Mouse (Mus musculus) cerebellum, adult 9-10 months (tissue): ENCODE data around the gene Vipr2.

Experiments used
- DNase-seq: peaks from one replicate; pipeline ENCODE4 v3.0.0; 2022

The Vipr2 gene

DNA sequence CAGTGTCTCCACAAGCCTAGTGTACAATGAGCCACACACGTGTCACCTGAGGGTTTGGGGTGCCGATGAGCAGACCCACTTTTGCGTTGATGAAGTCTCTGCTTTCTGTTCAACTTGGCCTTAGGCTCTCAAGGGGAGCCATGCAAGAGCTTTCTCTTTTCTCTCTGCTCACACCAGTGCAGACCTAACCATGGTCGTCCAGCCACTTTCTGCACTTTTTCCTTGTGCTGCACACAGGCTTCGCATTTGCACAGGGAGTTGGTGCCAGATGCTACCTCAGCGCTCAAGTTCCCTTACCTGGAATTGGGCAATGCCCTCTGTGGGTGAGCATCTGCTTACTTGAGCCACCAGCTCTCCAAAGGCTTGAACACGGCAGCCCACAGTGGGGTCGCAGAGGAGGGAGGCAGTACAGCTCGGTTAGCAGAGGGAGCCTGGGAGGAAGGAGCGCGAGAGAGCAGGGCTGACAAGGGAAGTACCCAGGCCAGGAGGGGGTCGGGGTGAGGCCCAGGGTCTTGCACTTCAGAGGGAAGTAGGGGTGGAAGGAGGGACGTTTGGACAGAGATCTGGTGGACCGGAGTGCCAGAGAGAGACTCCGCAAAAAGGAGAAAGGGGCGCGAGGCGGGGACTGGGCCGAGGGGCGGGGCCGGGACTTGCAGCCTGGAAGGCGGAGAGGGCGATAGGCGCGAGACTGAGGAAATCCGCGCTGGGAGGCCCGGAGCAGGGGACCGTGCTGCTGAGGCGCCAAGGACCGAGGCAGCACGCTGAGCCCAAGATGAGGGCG, at the start of gene Vipr2:
Gene Vipr2, plus strand, starts transcription at position 653 of the 781 bp plus-strand sequence.
- DNase-seq, result peak; percentile 64

DNA sequence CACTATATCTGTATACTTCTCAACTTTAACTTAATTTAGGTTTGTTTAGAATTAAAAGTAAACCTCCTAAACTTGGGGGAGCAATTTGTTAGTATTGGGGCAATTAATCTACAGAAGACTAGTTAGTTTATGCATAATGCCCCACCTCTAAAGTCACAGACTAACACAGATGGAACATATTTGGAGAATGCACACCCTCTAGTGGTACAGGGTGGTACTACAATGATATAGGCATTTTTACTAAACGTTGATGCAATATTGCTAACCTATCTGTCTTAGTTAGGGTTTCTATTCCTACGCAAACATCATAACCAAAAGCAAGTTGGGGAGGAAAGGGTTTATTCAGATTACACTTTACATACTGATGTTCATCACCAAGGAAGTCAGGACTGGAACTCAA, 49.4 kb upstream of the Vipr2 start:
- DNase-seq, result no peak

GRCm38 (mm10) chr12:116035346-116035745, 42.2 kb upstream of the Vipr2 start:
- no peak for DNase-seq

- DNase-seq, result no peak
Observed at GRCm38 (mm10) chr12:116044785-116045184, 32.7 kb upstream of the Vipr2 start.

DNA sequence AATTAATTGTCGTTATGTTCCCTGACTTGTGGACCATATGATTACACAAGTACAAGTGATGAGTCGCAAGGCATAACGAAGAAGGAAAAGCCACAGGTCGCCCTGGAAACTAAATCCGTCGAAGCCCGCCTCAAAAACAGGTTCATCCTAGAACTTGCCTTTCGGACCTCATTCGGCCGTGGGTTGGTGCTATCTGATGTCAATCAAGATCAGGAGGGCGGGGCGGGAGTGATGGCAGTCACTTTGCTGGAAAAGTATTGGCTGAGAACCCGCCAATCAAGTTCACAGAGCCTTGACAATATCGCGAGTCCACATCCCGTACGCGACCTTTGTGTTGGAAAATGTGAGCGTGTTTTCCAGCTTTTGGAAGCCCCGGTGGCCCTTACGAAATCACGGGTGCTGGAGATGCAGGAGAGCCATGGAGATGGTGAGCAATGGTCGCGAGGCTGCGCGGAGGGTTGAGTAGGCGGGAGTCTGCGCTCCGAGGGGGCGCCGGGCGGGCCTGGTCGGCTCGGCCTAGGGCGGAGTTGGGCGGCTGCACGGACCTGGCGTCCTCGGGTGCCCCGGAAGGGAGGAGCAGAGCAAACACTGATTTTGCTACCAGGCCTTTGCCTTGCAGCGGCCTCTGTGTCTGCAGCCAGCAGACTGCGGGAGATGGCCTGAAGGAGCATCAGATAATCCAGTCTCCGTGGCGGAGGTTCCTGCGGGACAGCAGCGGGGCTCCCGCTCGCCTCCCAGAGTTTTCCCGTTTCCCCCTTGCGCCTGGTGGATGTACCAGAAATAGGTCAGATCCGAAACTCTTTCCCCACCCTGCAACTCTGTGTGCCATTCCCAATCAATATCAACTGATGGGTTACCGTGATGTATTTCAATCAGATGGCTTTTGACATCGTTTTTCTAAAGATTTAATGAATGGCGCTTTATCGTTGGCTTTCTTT, 29.8 kb upstream of the Vipr2 start, which contains the start of gene Zfp386:
Gene Zfp386, plus strand, starts transcription at position 285 of the 938 bp plus-strand sequence.
- DNase-seq, result peak; percentile 99

DNA sequence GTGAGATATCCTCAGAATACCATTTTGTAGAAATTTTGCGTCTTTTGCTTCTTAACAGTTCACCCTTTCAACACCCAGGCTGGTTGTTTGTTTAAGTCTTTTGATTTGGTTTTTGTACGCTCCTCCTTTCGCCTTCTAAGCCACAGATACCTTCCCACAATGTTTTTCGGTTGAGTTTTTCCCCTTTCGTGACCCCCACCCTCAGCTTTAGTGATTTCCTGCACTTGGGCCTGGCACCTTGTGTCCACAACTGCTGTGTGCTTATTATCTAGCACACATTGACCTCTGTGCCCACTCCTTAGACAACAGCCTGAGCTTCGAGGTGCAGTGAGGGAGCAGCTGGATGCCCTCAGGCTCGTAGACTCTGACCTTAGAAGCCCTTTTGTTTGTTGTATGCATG, 28.8 kb upstream of the Vipr2 start:
- DNase-seq, result no peak

- no peak for DNase-seq
Observed at GRCm38 (mm10) chr12:116049236-116049635, 28.3 kb upstream of the Vipr2 start.

DNA sequence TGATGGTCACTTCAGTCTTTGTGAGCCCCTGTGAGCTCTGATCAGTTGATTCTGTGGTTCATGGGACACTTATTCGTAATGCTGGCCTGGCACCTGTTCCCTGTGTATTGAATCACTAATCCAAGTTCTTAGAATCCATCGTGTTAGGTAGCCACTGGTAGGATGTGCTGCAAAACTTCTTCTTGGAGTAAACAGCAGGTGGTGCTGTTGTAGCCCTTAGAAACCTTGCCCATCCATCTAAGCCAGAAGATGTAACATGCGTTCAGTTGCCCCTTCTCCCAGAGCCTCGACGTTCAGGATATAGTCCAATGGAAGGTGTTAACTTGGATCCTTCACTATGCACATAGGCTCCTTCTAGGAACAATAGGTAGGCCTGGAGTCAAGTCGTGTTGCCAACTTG, 27.8 kb upstream of the Vipr2 start:
- DNase-seq, result no peak

DNA sequence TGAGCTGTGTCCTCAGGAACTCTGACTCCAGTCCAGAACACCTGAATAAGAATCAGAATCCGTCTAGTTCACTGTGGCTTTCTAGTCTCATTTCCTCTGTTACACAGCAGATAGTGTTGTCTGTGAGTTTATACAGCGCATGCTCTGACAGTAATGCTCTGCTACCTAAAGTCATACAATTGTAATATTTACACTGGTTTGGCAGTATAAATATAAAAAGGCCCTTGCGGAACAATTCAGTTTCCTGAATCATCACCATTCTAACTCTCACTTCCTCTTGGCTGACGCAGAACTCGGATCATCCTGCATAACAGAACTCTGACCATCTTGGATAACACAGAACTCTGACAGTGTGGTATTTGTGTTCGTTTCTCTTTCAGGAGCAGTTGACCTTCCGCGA, 23.2 kb upstream of the Vipr2 start:
- DNase-seq, result no peak

DNA sequence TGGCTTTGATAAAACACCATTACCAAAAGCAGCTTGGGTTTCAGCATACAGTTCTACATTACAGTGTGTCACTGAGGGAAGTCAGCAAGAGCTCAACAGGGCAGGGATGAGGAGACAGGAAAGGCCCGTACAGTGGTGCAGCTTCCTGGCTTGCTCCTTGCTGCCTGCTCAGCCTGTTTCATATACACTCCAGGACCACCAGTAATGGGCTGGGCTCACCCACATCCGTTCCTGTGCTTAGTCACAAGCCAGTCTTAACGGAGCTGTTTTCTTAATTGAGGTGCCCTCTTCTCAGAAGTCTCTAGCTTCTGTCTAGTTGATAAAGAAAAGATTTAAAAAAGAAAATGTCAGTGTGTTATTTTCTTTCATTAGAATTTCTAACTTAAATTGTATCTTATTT, 21.4 kb upstream of the Vipr2 start:
- DNase-seq, result peak; percentile 0

GRCm38 (mm10) chr12:116061561-116062193, 15.8 kb upstream of the Vipr2 start:
- no peak for DNase-seq

GRCm38 (mm10) chr12:116062194-116062583, 15.3 kb upstream of the Vipr2 start:
- DNase-seq, result no peak

GRCm38 (mm10) chr12:116063020-116063419, 14.5 kb upstream of the Vipr2 start:
- no peak for DNase-seq

DNA sequence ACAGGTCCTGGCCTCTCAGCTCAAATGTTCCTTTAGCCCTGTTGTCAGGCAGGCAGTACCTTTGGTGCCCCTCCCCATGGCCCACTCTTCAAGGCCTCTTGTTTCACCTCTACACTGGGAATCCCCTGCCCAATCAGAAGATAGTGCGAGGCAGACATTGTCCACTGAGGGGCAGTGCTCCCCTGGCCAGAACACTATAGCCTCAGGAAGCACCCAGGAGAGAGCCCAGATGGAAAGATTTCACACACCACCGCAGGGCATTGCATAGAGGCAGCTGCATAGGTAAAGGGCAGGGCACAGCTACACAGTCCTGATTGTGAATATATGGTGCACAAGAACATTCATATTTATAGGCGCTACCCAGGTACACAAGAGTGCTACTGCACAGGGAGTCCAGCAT, 6.5 kb upstream of the Vipr2 start:
- DNase-seq, result peak; percentile 85

GRCm38 (mm10) chr12:116077855-116078366, 385 bp downstream of the Vipr2 start:
- DNase-seq, result no peak

DNA sequence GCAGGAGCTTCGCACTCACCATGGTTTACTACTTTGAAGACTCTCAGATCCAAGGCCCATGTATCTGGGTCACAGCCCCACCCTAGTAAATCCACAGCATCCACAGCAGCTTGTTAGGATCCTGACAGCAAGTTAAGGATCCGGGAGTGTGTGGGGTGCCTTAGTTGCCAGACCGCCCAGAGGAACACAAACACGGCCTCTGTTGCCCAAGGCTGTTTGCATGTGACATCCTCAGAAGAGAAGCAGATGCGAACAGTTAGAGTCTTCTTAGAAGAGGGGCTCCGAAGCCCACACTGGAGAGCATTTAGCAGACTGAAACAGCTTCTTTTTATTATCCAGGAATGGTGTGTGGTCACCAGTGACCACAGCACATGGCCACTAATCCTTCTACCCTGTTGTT, 5.6 kb downstream of the Vipr2 start:
- no peak for DNase-seq

GRCm38 (mm10) chr12:116084294-116084693, 6.8 kb downstream of the Vipr2 start:
- DNase-seq, result no peak

- DNase-seq, result peak; percentile 70
Observed at GRCm38 (mm10) chr12:116086951-116087600, 9.6 kb downstream of the Vipr2 start.

- DNase-seq, result peak; percentile 87
Observed at GRCm38 (mm10) chr12:116089836-116090235, 12.3 kb downstream of the Vipr2 start.

DNA sequence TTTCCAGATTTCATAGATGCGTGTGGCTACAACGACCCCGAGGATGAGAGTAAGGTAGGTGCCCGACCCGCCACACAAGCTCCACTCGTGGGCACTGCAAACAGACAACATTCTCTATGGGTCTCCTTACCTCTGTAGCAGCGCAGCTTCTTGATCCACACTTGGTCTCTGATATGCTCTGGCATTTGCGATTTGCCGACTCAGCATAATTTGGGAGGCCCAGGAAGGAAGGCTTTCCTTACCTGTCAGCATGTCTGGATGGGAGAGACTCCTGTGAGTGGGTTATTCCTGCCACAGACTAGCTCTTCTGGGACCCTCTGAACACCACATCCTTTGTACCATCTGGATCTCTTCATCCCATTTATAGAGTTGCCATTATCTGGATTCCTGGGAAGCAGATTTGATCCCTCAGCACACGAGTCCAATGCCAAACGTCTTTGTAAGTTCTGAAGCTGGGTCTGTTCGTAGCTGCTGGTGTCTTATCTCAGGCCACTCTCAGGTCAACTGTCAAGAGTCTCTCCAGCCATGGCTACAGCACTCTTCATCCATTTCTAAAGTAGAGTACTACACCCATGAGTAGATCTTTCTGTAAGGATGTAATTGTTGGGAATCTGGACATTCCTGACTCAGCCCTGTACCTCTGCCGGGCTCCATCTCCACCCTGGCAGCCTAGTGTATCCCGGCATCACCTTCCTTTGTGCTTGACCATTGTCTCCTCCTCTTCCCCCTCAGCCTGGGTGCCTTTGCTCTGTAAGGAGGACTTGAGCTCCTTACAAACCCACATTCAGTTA, 17.4 kb downstream of the Vipr2 start:
- DNase-seq, result no peak

DNA sequence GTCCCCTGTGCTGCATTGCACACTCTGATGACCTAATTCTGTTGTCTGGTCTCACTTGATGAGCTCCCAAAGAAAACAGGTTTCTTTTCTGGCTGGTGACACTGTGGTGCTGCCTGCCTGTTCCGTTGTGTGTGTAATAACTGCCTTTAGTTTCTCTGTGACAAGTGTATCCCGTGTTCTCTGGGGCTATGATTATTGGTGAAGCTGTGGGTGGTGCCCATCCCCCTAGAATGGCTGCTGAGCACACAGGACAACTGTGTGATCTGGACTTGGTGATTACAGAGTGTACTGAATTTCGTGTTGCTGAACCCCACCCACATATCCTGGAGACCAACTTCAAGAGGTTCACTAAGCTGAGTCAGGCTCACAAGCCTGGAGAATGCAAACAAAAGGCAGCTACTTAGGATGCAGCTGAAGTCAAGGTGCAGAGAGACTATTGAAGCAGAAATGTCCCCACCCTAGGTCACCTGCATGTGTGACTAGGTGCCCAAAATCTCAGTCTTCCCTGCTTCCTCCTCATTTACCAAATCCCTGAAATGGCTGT, 18.9 kb downstream of the Vipr2 start:
- DNase-seq, result no peak
